ENCODE assay signal across 27 mouse cellular contexts in genomic region chr6:38833721-38834120, GRCm38 (mm10). TPM values are rescaled to one million over a fixed set of nuclear protein-coding genes. Genes with fewer than 3 reads are reported as not detected.
A peak's percentile ranks its signal among the peaks of the same experiment; 100 is the strongest.
DNase-seq lines count a peak whose midpoint lies in the region; ATAC-seq lines count a peak whose summit lies in the region.
"Had no signal": no experiment of that assay in that cellular context is flagged by ENCODE, and none has a peak within 500 bp of the region (broad histone marks: within the 10 kb centered on the region; RNA-seq: fewer than 3 reads in every experiment).

No protein-coding gene starts in this region.

- no peak for ATAC-seq in liver, embryonic 15.5 days (ENCODE audit: insufficient read depth)
- ATAC-seq: activated CD4-positive, CD25-positive, alpha-beta regulatory T cell, adult 4 months; forebrain, embryonic 13.5 days; inflammation-experienced regulatory T-cells, adult 6 months had no signal

- H3K27me3 ChIP-seq in heart, embryonic 10.5 days (ENCODE audit: insufficient read depth, poor library complexity, severe bottlenecking): no peaks in the 10 kb centered on the region
- no peaks in the 10 kb centered on the region for H3K27me3 ChIP-seq in liver, embryonic 15.5 days
- H3K27me3 ChIP-seq: forebrain, embryonic 13.5 days; heart, embryonic 13.5 days; hindbrain, embryonic 15.5 days; lung, embryonic 15.5 days; midbrain, embryonic 12.5 days had no signal

- no peak overlapping the region for H3K4me3 ChIP-seq in heart, embryonic 10.5 days
- no peak overlapping the region for H3K4me3 ChIP-seq in liver, embryonic 15.5 days (replicated peaks)
- H3K4me3 ChIP-seq: forebrain, embryonic 13.5 days; heart, embryonic 13.5 days; hindbrain, embryonic 10.5 days; hindbrain, embryonic 15.5 days; lung, embryonic 15.5 days; midbrain, embryonic 12.5 days; myocyte had no signal

- WGBS in heart, embryonic 10.5 days: 85% methylated on average over 3 of the region's 3 CpGs
- WGBS in liver, embryonic 15.5 days (ENCODE audit: insufficient replicate concordance): 89% methylated on average over 3 of the region's 3 CpGs

- peak overlapping the region; percentile 5; the same call in 1 of the 2 replicates for H3K4me2 ChIP-seq in liver, embryonic 15.5 days
- H3K4me2 ChIP-seq: forebrain, embryonic 13.5 days; heart, embryonic 13.5 days; hindbrain, embryonic 15.5 days; lung, embryonic 15.5 days; midbrain, embryonic 12.5 days had no signal

- intact Hi-C loops in heart, postnatal 14 days (cut with DNase I): no loop called here

- H3K36me3 ChIP-seq in heart, embryonic 10.5 days: peaks cover 5% of the 10 kb centered on the region; the same call in 1 of the 2 replicates
- peaks cover 36% of the 10 kb centered on the region for H3K36me3 ChIP-seq in liver, embryonic 15.5 days (replicated peaks)
- H3K36me3 ChIP-seq: hindbrain, embryonic 15.5 days; lung, embryonic 15.5 days had no signal

- H3K4me1 ChIP-seq in heart, embryonic 10.5 days: peaks cover 67% of the 10 kb centered on the region
- H3K4me1 ChIP-seq in liver, embryonic 15.5 days (replicated peaks): peaks cover 94% of the 10 kb centered on the region
- H3K4me1 ChIP-seq: lung, embryonic 15.5 days had no signal

- no peak overlapping the region for H3K9ac ChIP-seq in liver, embryonic 15.5 days
- H3K9ac ChIP-seq: forebrain, embryonic 13.5 days; hindbrain, embryonic 15.5 days; lung, embryonic 15.5 days; midbrain, embryonic 12.5 days had no signal

- peak overlapping the region; percentile 30; the same call in 1 of the 2 replicates for H3K27ac ChIP-seq in heart, embryonic 10.5 days
- H3K27ac ChIP-seq in liver, embryonic 15.5 days (replicated peaks): peak overlapping the region; percentile 71
- H3K27ac ChIP-seq: forebrain, embryonic 13.5 days; hindbrain, embryonic 10.5 days; hindbrain, embryonic 15.5 days; kidney, postnatal 0 days; lung, embryonic 15.5 days; midbrain, embryonic 12.5 days had no signal

- no peak for DNase-seq in heart, embryonic 10.5 days (ENCODE audit: low spot score)
- no peak for DNase-seq in heart, postnatal 14 days
- peak; percentile 2 for DNase-seq in testis, postnatal 10 days (ENCODE audit: low spot score)
- DNase-seq in testis, postnatal 14 days (ENCODE audit: low spot score): no peak
- no peak for DNase-seq in adrenal gland, postnatal 14 days
- no peak for DNase-seq in neural tube, embryonic 10.5 days (ENCODE audit: extremely low spot score, low spot score)
- DNase-seq: adrenal gland, adult 2 months; cerebellum, adult 8-10 months; cerebellum, postnatal 36 days; gastrocnemius, postnatal 14 days; heart, adult 18-20 months; heart, postnatal 10 days; kidney, adult 2 months; layer of hippocampus, postnatal 36 days; left cerebral cortex, postnatal 4 days; thymus, postnatal 25 days had no signal

- no peaks in the 10 kb centered on the region for H3K9me3 ChIP-seq in heart, embryonic 10.5 days
- H3K9me3 ChIP-seq in liver, embryonic 15.5 days (replicated peaks): no peaks in the 10 kb centered on the region
- H3K9me3 ChIP-seq: forebrain, embryonic 13.5 days; heart, embryonic 13.5 days; hindbrain, embryonic 10.5 days; hindbrain, embryonic 15.5 days; lung, embryonic 15.5 days; midbrain, embryonic 12.5 days had no signal

RNA-seq across cellular contexts. Expression of gene Tbxas1, which starts 41.5 kb away (rescaled TPM):
- 1.4 and 1.5 TPM in 2 replicates for polyA plus RNA-seq in heart, embryonic 10.5 days (2016; fragmentation: Nextera tagmentation; extraction: Ambion mirVana)
- 1 to 10 TPM; 2.0 to 3.1 TPM for total RNA-seq in heart, postnatal 14 days (2021)
- polyA plus RNA-seq in liver, embryonic 15.5 days (2015; fragmentation: Nextera tagmentation; extraction: Ambion mirVana): 9.0 and 10.4 TPM in 2 replicates
- total RNA-seq in adrenal gland, postnatal 14 days (2021): 2.3 and 3.0 TPM in 2 replicates
- polyA plus RNA-seq: myocyte had no signal

RNA-seq across cellular contexts. Expression of gene Hipk2, which starts 42.2 kb away (rescaled TPM):
- polyA plus RNA-seq in heart, embryonic 10.5 days (2016; fragmentation: Nextera tagmentation; extraction: Ambion mirVana): 15.9 and 20.1 TPM in 2 replicates
- total RNA-seq in heart, postnatal 14 days (2021): 10 to 100 TPM; 88.5 to 88.9 TPM
- polyA plus RNA-seq in liver, embryonic 15.5 days (2015; fragmentation: Nextera tagmentation; extraction: Ambion mirVana): 18.0 and 23.4 TPM in 2 replicates
- 92.5 and 104 TPM in 2 replicates for total RNA-seq in adrenal gland, postnatal 14 days (2021)
